Mouse (Mus musculus): Measurements from ENCODE around the gene Tsacc. TPM values are rescaled to one million over a fixed set of nuclear protein-coding genes. Genes with fewer than 3 reads are reported as not detected.

The Tsacc gene
- polyA plus RNA-seq, 1 experiment from 2014 or later = 9.1 TPM

DNA sequence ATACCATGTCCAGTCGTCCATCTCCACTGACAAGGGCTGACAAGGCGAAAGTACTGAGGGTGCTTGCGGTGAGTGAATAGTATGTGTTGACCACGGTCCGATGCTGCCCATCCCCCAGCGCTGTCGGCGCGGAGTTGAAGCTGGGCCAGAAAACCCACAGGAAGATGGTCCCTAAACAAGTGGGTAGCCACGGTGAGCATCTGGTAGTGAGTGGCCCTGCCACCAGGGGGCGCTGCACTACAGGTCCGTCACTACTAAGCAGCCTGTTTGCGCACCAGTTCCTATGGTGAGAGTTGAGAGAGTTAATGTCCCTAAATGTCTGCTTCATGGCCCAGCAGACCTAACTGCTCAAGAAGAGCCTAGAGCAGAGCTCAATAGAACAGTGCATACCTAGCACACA is 51.0 kb downstream of the Tsacc start:
- TF ChIP-seq CTCF (IDR thresholded peaks at IDR 0.05; ENCODE audit: low read depth) = peak; percentile 92
- ATAC-seq (ENCODE audit: insufficient read depth) (no peak), DNase-seq (peak; percentile 80)
- Histone ChIP-seq H3K9me3 (ENCODE audit: low read depth, low read length) (no peaks in the 10 kb centered on the region), H3K27ac (ENCODE audit: low read depth) (no peak overlapping the region), H3K36me3 (ENCODE audit: insufficient read depth) (no peaks in the 10 kb centered on the region), H3K4me1 (ENCODE audit: insufficient read depth) (no peaks in the 10 kb centered on the region), H3K27me3 (ENCODE audit: insufficient read depth, low read length) (peaks cover 31% of the 10 kb centered on the region), H3K4me3 (ENCODE audit: low read depth, low read length) (no peak overlapping the region), H3K4me2 (no peak overlapping the region), H3K9ac (no peak overlapping the region)
- 15% methylated on average over 13 of the region's 13 CpGs for whole genome bisulfite sequencing

- no peak for ATAC-seq (ENCODE audit: insufficient read depth)
- Histone ChIP-seq H3K4me2 (no peak overlapping the region), H3K9me3 (ENCODE audit: low read depth, low read length) (no peaks in the 10 kb centered on the region), H3K4me1 (ENCODE audit: insufficient read depth) (no peaks in the 10 kb centered on the region), H3K27me3 (ENCODE audit: insufficient read depth, low read length) (peaks cover 49% of the 10 kb centered on the region), H3K9ac (no peak overlapping the region), H3K4me3 (ENCODE audit: low read depth, low read length) (no peak overlapping the region), H3K36me3 (ENCODE audit: insufficient read depth) (no peaks in the 10 kb centered on the region), H3K27ac (ENCODE audit: low read depth) (no peak overlapping the region)
- TF ChIP-seq CTCF (IDR thresholded peaks at IDR 0.05; ENCODE audit: low read depth) = peak; percentile 87
- DNase-seq = peak; percentile 70
- 3% methylated on average over 2 of the region's 2 CpGs for WGBS
Measured at GRCm38 (mm10) chr3:88244071-88244470, 52.7 kb downstream of the Tsacc start.

DNA sequence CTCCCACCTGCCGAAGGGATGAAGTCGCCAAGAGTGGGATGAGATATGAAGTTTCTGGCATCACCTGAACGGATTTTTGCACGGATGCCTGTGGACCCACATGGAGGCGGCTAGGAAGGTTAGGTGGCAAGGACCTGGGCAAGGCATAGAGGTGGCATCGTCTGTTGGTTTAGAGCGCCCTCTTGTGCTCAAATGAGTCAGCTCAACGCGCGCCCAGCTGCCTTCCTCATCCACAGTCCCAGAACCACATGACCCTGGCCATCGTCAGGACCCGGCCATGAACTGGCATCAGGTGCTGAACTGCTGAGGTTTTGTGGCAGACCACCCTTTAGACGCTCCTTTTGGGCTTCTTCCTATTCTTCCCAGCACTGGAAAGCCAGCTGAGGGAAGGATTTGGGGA is 54.3 kb downstream of the Tsacc start:
- peaks cover 64% of the 10 kb centered on the region for H3K27me3 ChIP-seq (ENCODE audit: insufficient read depth, low read length)
- WGBS = 1% methylated on average over 13 of the region's 13 CpGs
- no peaks in the 10 kb centered on the region for H3K9me3 ChIP-seq (ENCODE audit: low read depth, low read length)
- H3K4me3 ChIP-seq (ENCODE audit: low read depth, low read length) = no peak overlapping the region
- peak; percentile 36; the same call in 1 of the 2 replicates for ATAC-seq (ENCODE audit: insufficient read depth)
- no peak overlapping the region for H3K9ac ChIP-seq
- TF ChIP-seq CTCF (IDR thresholded peaks at IDR 0.05; ENCODE audit: low read depth) = peak; percentile 85
- no peaks in the 10 kb centered on the region for H3K4me1 ChIP-seq (ENCODE audit: insufficient read depth)
- no peaks in the 10 kb centered on the region for H3K36me3 ChIP-seq (ENCODE audit: insufficient read depth)
- no peak overlapping the region for H3K4me2 ChIP-seq
- DNase-seq = peak; percentile 84
- no peak overlapping the region for H3K27ac ChIP-seq (ENCODE audit: low read depth)

GRCm38 (mm10) chr3:88241045-88241786 is 55.6 kb downstream of the Tsacc start:
- H3K27ac ChIP-seq (ENCODE audit: low read depth) = no peak overlapping the region
- peak overlapping the region; percentile 16; the same call in 1 of the 2 replicates for H3K4me3 ChIP-seq (ENCODE audit: low read depth, low read length)
- ATAC-seq (ENCODE audit: insufficient read depth) = no peak
- H3K9me3 ChIP-seq (ENCODE audit: low read depth, low read length) = no peaks in the 10 kb centered on the region
- H3K4me1 ChIP-seq (ENCODE audit: insufficient read depth) = no peaks in the 10 kb centered on the region
- no peak for TF ChIP-seq CTCF (IDR thresholded peaks at IDR 0.05; ENCODE audit: low read depth)
- H3K4me2 ChIP-seq = peak overlapping the region; percentile 31; the same call in 1 of the 2 replicates
- 3% methylated on average over 48 of the region's 48 CpGs for WGBS
- H3K27me3 ChIP-seq (ENCODE audit: insufficient read depth, low read length) = peaks cover 71% of the 10 kb centered on the region
- no peak for DNase-seq
- H3K36me3 ChIP-seq (ENCODE audit: insufficient read depth) = no peaks in the 10 kb centered on the region
- H3K9ac ChIP-seq = no peak overlapping the region

DNA sequence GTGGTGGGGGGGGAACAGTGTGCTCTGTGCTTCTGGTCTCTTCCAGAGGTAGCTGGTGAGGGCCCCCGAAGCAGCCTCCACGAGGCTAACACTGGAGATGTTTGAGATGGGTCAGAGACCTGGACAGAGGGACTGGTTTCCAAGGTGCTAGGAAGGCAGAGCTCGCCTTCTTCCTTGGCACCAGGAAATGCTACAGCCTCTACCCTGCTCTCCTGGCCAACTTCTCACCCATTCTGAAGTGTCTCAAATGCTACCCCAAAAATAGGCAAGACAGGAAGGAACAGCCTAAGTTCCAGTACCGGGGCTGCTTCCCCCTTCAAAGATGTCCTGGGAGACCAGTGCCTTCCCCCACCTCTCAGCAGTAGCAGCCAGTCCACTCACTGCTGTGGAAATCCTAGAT is 57.4 kb downstream of the Tsacc start:
- no peak for ATAC-seq (ENCODE audit: insufficient read depth)

DNA sequence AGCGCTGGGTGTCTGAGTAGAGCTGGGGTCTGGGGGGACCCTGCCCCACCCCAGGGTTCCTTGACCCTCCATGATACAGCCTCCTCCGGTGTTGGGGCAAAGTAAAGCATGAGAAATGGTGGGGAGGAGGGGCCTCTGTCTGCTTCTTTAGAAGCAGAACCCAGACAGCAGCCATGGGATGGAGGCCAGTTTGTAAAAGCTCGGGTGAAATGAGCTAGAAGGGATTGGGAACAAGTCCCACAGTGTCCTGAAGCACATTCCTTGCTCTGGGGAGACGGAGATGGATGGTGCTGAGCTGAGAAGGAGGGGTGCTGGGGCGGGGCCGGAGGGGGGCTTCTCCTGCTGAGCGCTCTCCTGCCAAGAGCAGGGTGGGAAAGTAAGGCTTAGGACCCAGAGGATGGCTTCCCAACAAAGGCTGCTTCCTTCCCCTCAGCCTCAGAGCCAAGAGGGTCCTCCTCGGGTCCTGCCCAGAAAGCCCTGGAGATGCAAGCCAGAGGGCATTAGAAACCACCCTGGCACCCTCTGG is 57.9 kb downstream of the Tsacc start:
- Histone ChIP-seq H3K27me3 (ENCODE audit: insufficient read depth, low read length) (peaks cover 76% of the 10 kb centered on the region), H3K36me3 (ENCODE audit: insufficient read depth) (no peaks in the 10 kb centered on the region), H3K4me1 (ENCODE audit: insufficient read depth) (no peaks in the 10 kb centered on the region), H3K27ac (ENCODE audit: low read depth) (no peak overlapping the region), H3K4me3 (ENCODE audit: low read depth, low read length) (no peak overlapping the region), H3K9me3 (ENCODE audit: low read depth, low read length) (no peaks in the 10 kb centered on the region), H3K9ac (no peak overlapping the region), H3K4me2 (no peak overlapping the region)
- DNase-seq (no peak), ATAC-seq (ENCODE audit: insufficient read depth) (no peak)
- 32% methylated on average over 8 of the region's 8 CpGs for WGBS
- no peak for TF ChIP-seq CTCF (IDR thresholded peaks at IDR 0.05; ENCODE audit: low read depth)

More for the DNA sequence above, 57.4 kb downstream of the Tsacc start:
- 51% methylated on average over 4 of the region's 4 CpGs for WGBS
- Histone ChIP-seq H3K9me3 (ENCODE audit: low read depth, low read length) (no peaks in the 10 kb centered on the region), H3K4me2 (no peak overlapping the region), H3K4me3 (ENCODE audit: low read depth, low read length) (no peak overlapping the region), H3K4me1 (ENCODE audit: insufficient read depth) (no peaks in the 10 kb centered on the region), H3K27me3 (ENCODE audit: insufficient read depth, low read length) (peaks cover 76% of the 10 kb centered on the region), H3K36me3 (ENCODE audit: insufficient read depth) (no peaks in the 10 kb centered on the region), H3K9ac (no peak overlapping the region), H3K27ac (ENCODE audit: low read depth) (no peak overlapping the region)
- no peak for TF ChIP-seq CTCF (IDR thresholded peaks at IDR 0.05; ENCODE audit: low read depth)
- no peak for DNase-seq

- DNase-seq (peak; percentile 31), ATAC-seq (ENCODE audit: insufficient read depth) (no peak)
- Histone ChIP-seq H3K9ac (no peak overlapping the region), H3K4me1 (ENCODE audit: insufficient read depth) (no peaks in the 10 kb centered on the region), H3K9me3 (ENCODE audit: low read depth, low read length) (no peaks in the 10 kb centered on the region), H3K4me2 (no peak overlapping the region), H3K27me3 (ENCODE audit: insufficient read depth, low read length) (peaks cover 71% of the 10 kb centered on the region), H3K27ac (ENCODE audit: low read depth) (no peak overlapping the region), H3K4me3 (ENCODE audit: low read depth, low read length) (no peak overlapping the region), H3K36me3 (ENCODE audit: insufficient read depth) (no peaks in the 10 kb centered on the region)
- WGBS = 9% methylated on average over 10 of the region's 10 CpGs
- TF ChIP-seq CTCF (IDR thresholded peaks at IDR 0.05; ENCODE audit: low read depth) = peak; percentile 56
Measured at GRCm38 (mm10) chr3:88237556-88238194, 59.1 kb downstream of the Tsacc start.

All from lung, embryonic 14.5 days (tissue).